Mouse (Mus musculus) thymus, adult 2 months (tissue): ENCODE results near the gene Vtcn1.

Source experiments
- CTCF ChIP-seq: fragments of 200-500 bp; IDR thresholded peaks from 2 replicates; pipeline ENCODE4 v1.5.1; 2012; ENCODE audit warnings: mild to moderate bottlenecking, control low read depth, low read length, moderate library complexity, borderline replicate concordance; ENCODE audit not compliant: control insufficient read depth, poor library complexity, insufficient read depth; ENCODE audit errors: extremely low read depth
- POLR2A ChIP-seq: fragments of 200-500 bp; IDR thresholded peaks from 2 replicates; pipeline ENCODE4 v1.6.1; 2012; ENCODE audit warnings: mild to moderate bottlenecking, low read length, control low read depth, moderate library complexity; ENCODE audit not compliant: control insufficient read depth, poor library complexity, insufficient read depth; ENCODE audit errors: extremely low read depth

GRCm38 (mm10) chr3:100935521-100935920 is 110.3 kb downstream of the Vtcn1 start:
- TF ChIP-seq CTCF (no peak), POLR2A (no peak)
